Mouse (Mus musculus) midbrain, embryonic 14.5 days (tissue): ENCODE measurements around the gene Rrnad1. TPM values are rescaled to one million over a fixed set of nuclear protein-coding genes. Genes with fewer than 3 reads are reported as not detected.
A peak's percentile ranks its signal among the peaks of the same experiment; 100 is the strongest.
"Not testable (repeated sequence)": the region's sequence is repeated elsewhere in the genome, so short reads cannot be mapped to it uniquely, and the experiment has no call there.

Experiments
- ATAC-seq: fragments of 200-750 bp; cut with Nextera tagmentation; 2 replicates; pipeline ENCODE4 v1.8.0; 2017; ENCODE audit warnings: moderate number of reproducible peaks, moderate library complexity; ENCODE audit not compliant: low FRiP score, low TSS enrichment
- DNase-seq: peaks from one replicate; pipeline ENCODE4 v3.0.0-alpha.2; 2015
- H3K27ac ChIP-seq: fragments of 300-500 bp; sonication (generic); replicated peaks from 2 replicates; pipeline ENCODE4 v1.5.1; 2014; ENCODE audit warnings: mild to moderate bottlenecking, low read depth, low read length, moderate library complexity
- H3K27me3 ChIP-seq: fragments of 300-500 bp; sonication (generic); 2 replicates; pipeline ENCODE4 v1.6.1; 2014; ENCODE audit warnings: low read length, control low read depth, mixed read lengths; ENCODE audit not compliant: control insufficient read depth, insufficient read depth
- H3K36me3 ChIP-seq: fragments of 300-500 bp; sonication (generic); 2 replicates; pipeline ENCODE4 v1.6.1; 2014; ENCODE audit warnings: low read length, control low read depth; ENCODE audit not compliant: control insufficient read depth, insufficient read depth
- H3K4me1 ChIP-seq: fragments of 300-500 bp; sonication (generic); 2 replicates; pipeline ENCODE4 v1.6.1; 2014; ENCODE audit warnings: mild to moderate bottlenecking, antibody characterized with exemption, low read length, control low read depth; ENCODE audit not compliant: control insufficient read depth, insufficient read depth
- H3K4me2 ChIP-seq: fragments of 300-500 bp; sonication (generic); 2 replicates; pipeline ENCODE4 v1.6.1; 2014; ENCODE audit warnings: mild to moderate bottlenecking, low read length, moderate library complexity
- H3K4me3 ChIP-seq: fragments of 300-500 bp; sonication (generic); replicated peaks from 2 replicates; pipeline ENCODE4 v1.5.1; 2014; ENCODE audit warnings: low read depth, low read length
- H3K9ac ChIP-seq: fragments of 300-500 bp; sonication (generic); replicated peaks from 2 replicates; pipeline ENCODE4 v1.6.1; 2014; ENCODE audit warnings: mild to moderate bottlenecking, low read length, moderate library complexity
- H3K9me3 ChIP-seq: fragments of 300-500 bp; sonication (generic); 2 replicates; pipeline ENCODE4 v1.6.1; 2016; ENCODE audit warnings: low read length, control low read depth, mixed read lengths; ENCODE audit not compliant: control insufficient read depth
- WGBS: fragments of 180-500 bp; shearing (Covaris S2); extraction: QIAGEN DNeasy Blood & Tissue Kit; methylation state at CpG from one replicate; pipeline ENCODE4 v1.1.7; 2014; 5-methylcytosine and 5-hydroxymethylcytosine counted together
- polyA plus RNA-seq: library from polyadenylated mRNA; unstranded; fragments of >200 nt; fragmentation: Nextera tagmentation; extraction: Ambion mirVana; gene quantifications from 2 replicates; pipeline ENCODE4 v1.2.1, GENCODE M21; 2014

The Rrnad1 gene
- polyA plus RNA-seq, 1 experiment from 2014 or later = 19.1 TPM

DNA sequence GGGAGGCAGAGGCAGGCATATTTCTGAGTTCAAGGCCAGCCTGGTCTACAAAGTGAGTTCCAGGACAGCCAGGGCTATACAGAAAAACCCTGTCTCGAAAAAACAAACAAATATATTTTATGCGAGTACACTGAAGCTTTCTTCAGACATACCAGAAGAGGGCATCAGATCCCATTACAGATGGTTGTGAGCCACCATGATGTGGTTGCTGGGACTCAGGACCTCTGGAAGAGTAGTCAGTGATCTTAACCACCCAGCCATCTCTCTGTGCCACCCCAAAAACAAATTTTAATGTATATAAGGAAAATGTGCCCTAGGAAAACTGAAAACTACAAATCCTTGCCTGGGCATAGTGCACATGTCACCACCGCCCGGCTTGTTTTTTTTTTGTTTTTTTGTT lies 43.1 kb downstream of the Rrnad1 start:
- not testable (repeated sequence) for H3K4me2 ChIP-seq, ATAC-seq, H3K9ac ChIP-seq, H3K36me3 ChIP-seq, H3K27me3 ChIP-seq, H3K9me3 ChIP-seq, H3K27ac ChIP-seq, DNase-seq, H3K4me3 ChIP-seq
- 81% methylated on average over 4 of the region's 4 CpGs for WGBS
- peaks cover 18% of the 10 kb centered on the region for H3K4me1 ChIP-seq

- Histone ChIP-seq H3K4me1 (peaks cover 18% of the 10 kb centered on the region), H3K4me3 (peak overlapping the region; percentile 42), H3K27ac (no peak overlapping the region), H3K36me3 (no peaks in the 10 kb centered on the region), H3K9ac (no peak overlapping the region), H3K4me2 (peak overlapping the region; percentile 52), H3K27me3 (no peaks in the 10 kb centered on the region), H3K9me3 (no peaks in the 10 kb centered on the region)
- 79% methylated on average over 6 of the region's 6 CpGs for WGBS
- no peak for DNase-seq
- no peak for ATAC-seq
These were observed 44.1 kb downstream of the Rrnad1 start for GRCm38 (mm10) chr3:87886416-87886815.

- Histone ChIP-seq H3K9ac (no peak overlapping the region; the same call in 1 of the 2 replicates), H3K27me3 (no peaks in the 10 kb centered on the region), H3K4me3 (peak overlapping the region; percentile 42), H3K9me3 (no peaks in the 10 kb centered on the region), H3K4me1 (peaks cover 18% of the 10 kb centered on the region), H3K27ac (no peak overlapping the region), H3K36me3 (no peaks in the 10 kb centered on the region), H3K4me2 (peak overlapping the region; percentile 52)
- WGBS = 10% methylated on average over 10 of the region's 10 CpGs
- DNase-seq = no peak
- ATAC-seq = no peak; the same call in 1 of the 2 replicates
These were observed 44.5 kb downstream of the Rrnad1 start for GRCm38 (mm10) chr3:87886004-87886365.

DNA sequence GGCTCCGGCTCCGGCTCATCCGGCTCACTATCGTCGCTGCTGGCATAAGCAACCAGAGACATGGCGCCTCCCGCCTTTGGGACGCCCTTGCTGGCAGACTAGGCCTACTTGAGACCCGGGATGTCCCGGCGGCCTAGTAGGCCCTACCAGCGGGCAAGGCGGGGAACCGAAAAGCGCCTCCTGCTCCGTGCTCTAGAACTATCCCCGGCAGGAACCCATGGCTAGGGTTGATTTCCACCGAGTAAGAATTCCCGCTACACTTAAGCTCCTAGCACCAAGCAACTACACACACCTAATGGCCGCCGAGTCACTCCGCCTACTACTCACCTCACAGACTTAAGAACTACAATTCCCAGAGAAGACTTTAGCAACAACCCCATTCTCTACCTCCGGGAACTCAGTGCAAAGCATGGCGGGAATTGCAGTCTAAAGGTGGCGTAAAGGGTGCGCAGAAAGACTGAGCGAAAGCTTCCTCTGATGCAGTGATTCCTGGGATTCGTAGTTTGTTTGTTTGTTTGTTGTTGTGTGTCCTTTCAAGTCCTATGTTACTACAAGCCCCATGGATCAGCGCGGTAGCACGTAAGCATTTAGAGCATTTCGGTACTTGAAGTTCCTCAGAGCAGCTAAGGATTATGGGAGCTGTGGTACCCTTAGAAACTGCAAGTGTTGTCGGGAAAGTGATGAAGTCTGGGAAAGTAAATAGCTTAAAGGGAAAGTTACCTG lies 45.1 kb downstream of the Rrnad1 start, which contains the start of gene Prcc:
Gene Prcc (minus strand): TSS at position 328 of the 723 bp plus-strand sequence.
- H3K36me3 ChIP-seq = peaks cover 4% of the 10 kb centered on the region
- H3K27me3 ChIP-seq = no peaks in the 10 kb centered on the region
- peaks cover 18% of the 10 kb centered on the region for H3K4me1 ChIP-seq
- WGBS = under 1% methylated on average over 33 of the region's 33 CpGs
- H3K9ac ChIP-seq = peak within 1 kb of the TSS; percentile 86
- H3K4me2 ChIP-seq = peak within 1 kb of the TSS; percentile 93
- DNase-seq (peak; percentile 97), ATAC-seq (peak; percentile 97)
- peak within 1 kb of the TSS; percentile 91 for H3K4me3 ChIP-seq
- no peaks in the 10 kb centered on the region for H3K9me3 ChIP-seq
- H3K27ac ChIP-seq = peak within 1 kb of the TSS; percentile 82

- WGBS = under 1% methylated on average over 28 of the region's 28 CpGs
- Histone ChIP-seq H3K4me1 (peaks cover 18% of the 10 kb centered on the region), H3K4me2 (peak overlapping the region; percentile 93), H3K9me3 (no peaks in the 10 kb centered on the region), H3K27me3 (no peaks in the 10 kb centered on the region), H3K36me3 (peaks cover 9% of the 10 kb centered on the region), H3K4me3 (peak overlapping the region; percentile 91), H3K9ac (peak overlapping the region; percentile 86), H3K27ac (peak overlapping the region; percentile 82)
- DNase-seq (peak; percentile 31), ATAC-seq (peak; percentile 21)
These were observed 45.7 kb downstream of the Rrnad1 start for GRCm38 (mm10) chr3:87884708-87885251.

- Histone ChIP-seq H3K9ac (peak overlapping the region; percentile 86), H3K9me3 (no peaks in the 10 kb centered on the region), H3K36me3 (peaks cover 11% of the 10 kb centered on the region), H3K27ac (peak overlapping the region; percentile 82; the same call in 1 of the 2 replicates), H3K4me1 (peaks cover 18% of the 10 kb centered on the region), H3K27me3 (no peaks in the 10 kb centered on the region), H3K4me3 (peak overlapping the region; percentile 91), H3K4me2 (peak overlapping the region; percentile 93)
- DNase-seq (no peak), ATAC-seq (no peak)
- WGBS = 1% methylated on average over 3 of the region's 3 CpGs
These were observed 46.2 kb downstream of the Rrnad1 start for GRCm38 (mm10) chr3:87884291-87884690.

DNA sequence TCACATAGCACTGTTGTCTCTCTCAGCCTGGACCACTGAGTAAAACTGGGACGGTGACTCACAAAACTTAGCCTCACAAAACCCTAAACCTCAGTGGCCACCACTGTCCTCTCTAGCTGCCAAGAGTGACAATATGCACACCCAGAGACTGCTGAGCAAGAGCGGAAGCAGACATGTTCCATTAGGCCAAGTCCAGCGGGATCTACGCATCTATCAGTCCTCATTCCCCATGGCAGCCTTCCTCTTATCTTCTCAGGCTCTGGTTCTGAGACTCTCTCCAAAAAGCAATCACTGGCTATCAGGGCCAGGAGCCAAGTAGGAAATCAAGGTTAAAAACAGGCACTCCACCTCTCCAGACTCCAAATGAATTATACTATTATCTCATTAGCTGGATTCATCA lies 52.8 kb downstream of the Rrnad1 start:
- no peaks in the 10 kb centered on the region for H3K27me3 ChIP-seq
- no peak overlapping the region for H3K4me2 ChIP-seq
- H3K4me1 ChIP-seq = no peaks in the 10 kb centered on the region
- H3K36me3 ChIP-seq = peaks cover 14% of the 10 kb centered on the region
- no peak overlapping the region for H3K9ac ChIP-seq
- DNase-seq (no peak), ATAC-seq (no peak)
- H3K27ac ChIP-seq = no peak overlapping the region
- H3K4me3 ChIP-seq = no peak overlapping the region
- 96% methylated on average over 4 of the region's 4 CpGs for WGBS
- no peaks in the 10 kb centered on the region for H3K9me3 ChIP-seq
